Mouse (Mus musculus) cerebellum, adult 9-11 months (tissue): ENCODE results near the gene Atp8b4.
"Not testable (repeated sequence)": the region's sequence is repeated elsewhere in the genome, so short reads cannot be mapped to it uniquely, and the experiment has no call there.

Experiments used
- DNase-seq: peaks from one replicate; pipeline ENCODE4 v3.0.0; 2022

The Atp8b4 gene

GRCm38 (mm10) chr2:126495832-126496695, 4.4 kb downstream of the Atp8b4 start:
- DNase-seq, result no peak

- DNase-seq, result no peak
These were observed 5.2 kb downstream of the Atp8b4 start for GRCm38 (mm10) chr2:126495230-126495629.

GRCm38 (mm10) chr2:126493306-126493705, 7.2 kb downstream of the Atp8b4 start:
- no peak for DNase-seq

GRCm38 (mm10) chr2:126492713-126493112, 7.8 kb downstream of the Atp8b4 start:
- DNase-seq, result no peak

- DNase-seq, result no peak
These were observed 9.0 kb downstream of the Atp8b4 start for GRCm38 (mm10) chr2:126491446-126491845.

- DNase-seq, result no peak
These were observed 9.9 kb downstream of the Atp8b4 start for GRCm38 (mm10) chr2:126490573-126490972.

- DNase-seq, result no peak
These were observed 15.0 kb downstream of the Atp8b4 start for GRCm38 (mm10) chr2:126485262-126486017.

- no peak for DNase-seq
These were observed 17.1 kb downstream of the Atp8b4 start for GRCm38 (mm10) chr2:126483337-126483736.

GRCm38 (mm10) chr2:126477556-126477955, 22.9 kb downstream of the Atp8b4 start:
- no peak for DNase-seq

GRCm38 (mm10) chr2:126475681-126476410, 24.6 kb downstream of the Atp8b4 start:
- no peak for DNase-seq

- no peak for DNase-seq
These were observed 26.5 kb downstream of the Atp8b4 start for GRCm38 (mm10) chr2:126474019-126474418.

GRCm38 (mm10) chr2:126472836-126473235, 27.6 kb downstream of the Atp8b4 start:
- DNase-seq, result no peak

- no peak for DNase-seq
These were observed 32.7 kb downstream of the Atp8b4 start for GRCm38 (mm10) chr2:126467790-126468189.

- DNase-seq, result no peak
These were observed 33.9 kb downstream of the Atp8b4 start for GRCm38 (mm10) chr2:126466391-126467134.

GRCm38 (mm10) chr2:126458661-126459060, 41.8 kb downstream of the Atp8b4 start:
- DNase-seq, result no peak

- DNase-seq, result not testable (repeated sequence)
These were observed 42.7 kb downstream of the Atp8b4 start for GRCm38 (mm10) chr2:126457759-126458158.

- DNase-seq, result no peak
These were observed 49.6 kb downstream of the Atp8b4 start for GRCm38 (mm10) chr2:126450937-126451302.

- DNase-seq, result peak; percentile 30
These were observed 50.1 kb downstream of the Atp8b4 start for GRCm38 (mm10) chr2:126450210-126450936.

GRCm38 (mm10) chr2:126445039-126445438, 55.4 kb downstream of the Atp8b4 start:
- no peak for DNase-seq

- DNase-seq, result no peak
These were observed 58.9 kb downstream of the Atp8b4 start for GRCm38 (mm10) chr2:126441586-126441985.

- no peak for DNase-seq
These were observed 65.8 kb downstream of the Atp8b4 start for GRCm38 (mm10) chr2:126434712-126435111.

GRCm38 (mm10) chr2:126434305-126434704, 66.2 kb downstream of the Atp8b4 start:
- DNase-seq, result no peak
